Mouse (Mus musculus) ES-Bruce4 (cell line): ENCODE data around the gene Fryl. TPM values are rescaled to one million over a fixed set of nuclear protein-coding genes. Genes with fewer than 3 reads are reported as not detected.

Experiments
- H3K27ac ChIP-seq: 2 replicates; pipeline ENCODE4 v1.5.1; 2012; ENCODE audit warnings: low read length, inconsistent platforms; ENCODE audit not compliant: insufficient read depth
- H3K27me3 ChIP-seq: 2 replicates; pipeline ENCODE4 v1.6.1; 2012; ENCODE audit warnings: mild to moderate bottlenecking, low read length, inconsistent platforms; ENCODE audit not compliant: control insufficient read depth, poor library complexity, insufficient read depth, severe bottlenecking
- H3K36me3 ChIP-seq: 2 replicates; pipeline ENCODE4 v1.6.1; 2012; ENCODE audit warnings: inconsistent platforms, mild to moderate bottlenecking, low read length, moderate library complexity; ENCODE audit not compliant: control insufficient read depth, poor library complexity, insufficient read depth, severe bottlenecking
- H3K4me1 ChIP-seq: one replicate; pipeline ENCODE4 v1.8.1; 2011; ENCODE audit warnings: low read length; ENCODE audit not compliant: control insufficient read depth, insufficient read depth
- H3K4me3 ChIP-seq: 2 replicates; pipeline ENCODE4 v1.5.1; 2011; ENCODE audit warnings: low read depth, mild to moderate bottlenecking, low read length
- H3K9ac ChIP-seq: 2 replicates; pipeline ENCODE4 v1.6.1; 2012; ENCODE audit warnings: low read depth, mild to moderate bottlenecking, inconsistent platforms; ENCODE audit not compliant: poor library complexity, severe bottlenecking
- H3K9me3 ChIP-seq: replicated peaks from 2 replicates; pipeline ENCODE4 v1.6.1; 2012; ENCODE audit warnings: mild to moderate bottlenecking, low read length, inconsistent platforms; ENCODE audit not compliant: control insufficient read depth, poor library complexity, insufficient read depth, severe bottlenecking
- CTCF ChIP-seq: IDR thresholded peaks from one replicate; pipeline ENCODE4 v1.8.1; 2011; ENCODE audit warnings: low read depth, low read length
- EP300 ChIP-seq: IDR thresholded peaks from 2 replicates; pipeline ENCODE4 v1.6.1; 2011; ENCODE audit warnings: low read depth, low read length; ENCODE audit not compliant: insufficient read depth
- POLR2A ChIP-seq: IDR thresholded peaks from one replicate; pipeline ENCODE4 v1.8.1; 2011; ENCODE audit warnings: low read length; ENCODE audit not compliant: insufficient read depth
- polyA plus RNA-seq: library from polyadenylated mRNA; stranded (reverse); fragments of >200 nt; gene quantifications from 2 replicates; pipeline ENCODE4 v1.2.4, GENCODE M21; 2011; ENCODE audit warnings: low read depth; ENCODE audit not compliant: missing spikeins, insufficient read depth, insufficient read length

Fryl gene
- polyA plus RNA-seq, 1 experiment = 94.8 TPM

DNA sequence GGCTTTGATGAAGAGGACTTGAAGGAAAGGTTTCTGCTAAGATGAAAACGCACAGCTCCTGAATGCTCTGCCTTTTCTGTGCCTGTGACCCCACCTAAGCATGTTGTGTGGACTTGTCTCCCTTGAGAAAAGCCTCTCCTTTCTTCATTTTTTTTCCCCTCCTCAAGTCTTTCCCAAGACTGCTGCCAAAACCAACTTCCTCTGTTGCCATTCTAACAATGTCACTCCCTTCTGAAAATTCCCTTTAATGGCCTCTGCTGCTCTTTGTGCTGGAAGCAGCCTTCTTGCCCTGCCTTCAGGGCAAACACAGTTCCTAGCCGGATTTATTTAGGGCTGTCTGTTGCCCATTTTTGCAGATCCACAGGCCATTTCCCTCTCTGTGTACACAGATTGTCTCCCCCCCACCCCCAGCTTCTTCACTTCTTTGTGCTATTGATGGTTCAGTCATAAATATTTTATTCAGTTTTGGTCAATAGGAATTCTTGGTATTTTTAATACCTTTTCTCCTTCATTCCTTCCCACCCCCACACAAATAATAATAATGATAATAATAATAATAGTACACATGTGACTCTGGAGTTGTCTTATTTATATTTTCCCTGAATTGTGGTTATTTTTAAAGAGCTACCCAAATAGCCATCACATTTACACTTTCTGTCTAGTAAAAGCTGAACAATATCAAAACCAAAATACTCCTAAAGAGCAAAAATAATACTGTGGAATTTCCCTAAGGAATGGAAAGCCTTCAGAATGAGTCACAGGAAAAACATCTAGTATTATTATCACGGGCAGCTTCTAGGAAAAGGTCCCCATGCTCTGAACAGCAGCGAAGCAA, 23.5 kb upstream of the Fryl start:
- H3K36me3 ChIP-seq = no peaks in the 10 kb centered on the region
- TF ChIP-seq CTCF (no peak), POLR2A (no peak), EP300 (no peak)
- no peak overlapping the region for H3K9ac ChIP-seq
- no peaks in the 10 kb centered on the region for H3K9me3 ChIP-seq
- H3K27me3 ChIP-seq = no peaks in the 10 kb centered on the region
- no peak overlapping the region for H3K4me3 ChIP-seq
- H3K4me1 ChIP-seq = no peaks in the 10 kb centered on the region
- no peak overlapping the region for H3K27ac ChIP-seq

DNA sequence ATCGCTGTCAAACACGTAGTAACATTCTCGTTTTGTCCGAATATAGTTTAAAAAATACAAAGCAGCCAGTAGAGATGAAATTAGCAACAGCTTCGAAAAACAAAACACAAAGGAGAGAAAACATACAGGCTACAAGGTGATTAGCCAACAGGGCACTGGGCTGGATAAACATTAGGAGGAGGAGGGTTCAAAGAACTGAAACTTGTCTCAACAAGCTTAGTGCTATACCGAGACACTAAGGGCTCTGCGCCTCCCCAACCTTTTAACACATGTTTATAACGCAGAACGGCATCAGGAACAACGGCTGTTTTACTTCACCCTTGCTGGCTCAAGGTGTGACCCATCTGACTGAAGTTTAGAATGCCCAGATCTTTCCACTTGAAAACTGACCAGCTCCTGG, 22.8 kb upstream of the Fryl start:
- TF ChIP-seq EP300 = no peak
- TF ChIP-seq POLR2A = no peak
- TF ChIP-seq CTCF = no peak
- H3K4me1 ChIP-seq = no peaks in the 10 kb centered on the region
- no peak overlapping the region for H3K9ac ChIP-seq
- H3K4me3 ChIP-seq = no peak overlapping the region
- H3K27ac ChIP-seq = no peak overlapping the region
- H3K9me3 ChIP-seq = no peaks in the 10 kb centered on the region
- H3K27me3 ChIP-seq = no peaks in the 10 kb centered on the region; the same call in 1 of the 2 replicates
- H3K36me3 ChIP-seq = no peaks in the 10 kb centered on the region

DNA sequence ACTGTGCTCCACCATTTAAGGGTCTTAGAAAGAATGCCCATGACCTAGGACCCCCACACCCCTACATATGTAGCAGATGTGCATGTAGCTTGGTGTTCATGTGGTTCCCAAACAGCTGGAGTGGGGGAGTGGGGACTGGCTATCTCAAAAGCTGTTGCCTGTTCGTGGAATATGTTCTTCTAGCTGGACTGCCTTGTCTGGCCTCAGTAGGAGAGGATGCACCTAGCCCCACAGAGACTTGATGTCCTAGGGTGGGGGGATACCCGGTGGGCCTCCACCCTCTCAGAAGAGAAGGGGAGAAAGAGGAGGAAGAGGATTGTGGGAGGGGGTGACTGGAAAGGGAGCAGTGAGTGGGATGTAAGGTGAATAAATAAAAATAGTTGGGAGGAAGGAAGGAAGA, 18.5 kb upstream of the Fryl start:
- TF ChIP-seq CTCF (no peak), POLR2A (no peak), EP300 (no peak)
- no peaks in the 10 kb centered on the region for H3K4me1 ChIP-seq
- H3K9me3 ChIP-seq = no peaks in the 10 kb centered on the region
- no peaks in the 10 kb centered on the region for H3K36me3 ChIP-seq
- H3K4me3 ChIP-seq = no peak overlapping the region
- H3K27ac ChIP-seq = no peak overlapping the region
- H3K27me3 ChIP-seq = peaks cover 3% of the 10 kb centered on the region
- no peak overlapping the region for H3K9ac ChIP-seq

DNA sequence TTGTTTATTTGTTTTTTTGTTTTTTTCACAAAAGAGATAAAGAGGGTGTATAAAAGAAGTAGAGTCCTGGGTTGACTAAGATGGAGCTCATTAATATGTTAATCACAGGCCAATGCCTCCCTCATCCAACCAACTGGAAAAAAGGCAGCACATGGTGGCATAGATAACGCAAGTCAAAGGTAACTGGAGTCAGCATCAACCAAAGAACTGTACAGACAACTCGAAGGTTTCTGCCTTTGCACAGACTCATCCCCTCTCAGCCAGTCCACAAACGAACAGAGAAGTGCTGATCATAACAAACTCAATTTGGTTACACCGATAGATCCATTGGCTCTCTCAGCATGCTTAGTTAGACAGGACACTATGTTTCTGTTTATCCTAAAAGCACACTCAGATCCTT, 16.8 kb upstream of the Fryl start:
- Histone ChIP-seq H3K27me3 (peaks cover 3% of the 10 kb centered on the region), H3K4me3 (no peak overlapping the region), H3K4me1 (no peaks in the 10 kb centered on the region), H3K9ac (no peak overlapping the region), H3K36me3 (no peaks in the 10 kb centered on the region), H3K27ac (no peak overlapping the region), H3K9me3 (no peaks in the 10 kb centered on the region)
- no peak for TF ChIP-seq EP300
- no peak for TF ChIP-seq POLR2A
- no peak for TF ChIP-seq CTCF

DNA sequence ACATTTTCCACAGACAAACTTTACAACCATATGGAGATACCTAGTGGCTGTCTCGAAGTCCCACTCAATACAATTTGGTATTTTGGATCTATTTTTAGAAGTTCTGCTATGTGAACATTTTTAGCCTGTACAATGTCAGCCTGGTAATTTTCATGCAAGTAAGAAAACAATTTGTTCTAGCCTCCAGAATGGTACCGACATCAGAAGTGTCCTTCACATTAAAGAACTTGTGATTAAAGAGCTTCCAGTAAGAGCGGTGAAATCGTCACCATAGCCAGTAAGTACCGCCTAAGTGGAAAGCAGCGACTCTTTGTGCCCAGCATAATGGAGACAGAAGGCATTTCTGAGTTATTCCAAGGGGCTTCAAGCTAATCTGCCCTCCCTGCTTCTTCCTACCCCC, 14.2 kb upstream of the Fryl start:
- H3K27me3 ChIP-seq = peaks cover 3% of the 10 kb centered on the region
- TF ChIP-seq POLR2A = no peak
- TF ChIP-seq CTCF = no peak
- no peak for TF ChIP-seq EP300
- 0 out of 2 replicates have a peak, but pooled peaks cover 3% of the 10 kb centered on the region for H3K9me3 ChIP-seq
- H3K4me3 ChIP-seq = no peak overlapping the region
- H3K9ac ChIP-seq = no peak overlapping the region
- H3K4me1 ChIP-seq = no peaks in the 10 kb centered on the region
- H3K36me3 ChIP-seq = no peaks in the 10 kb centered on the region
- H3K27ac ChIP-seq = no peak overlapping the region

DNA sequence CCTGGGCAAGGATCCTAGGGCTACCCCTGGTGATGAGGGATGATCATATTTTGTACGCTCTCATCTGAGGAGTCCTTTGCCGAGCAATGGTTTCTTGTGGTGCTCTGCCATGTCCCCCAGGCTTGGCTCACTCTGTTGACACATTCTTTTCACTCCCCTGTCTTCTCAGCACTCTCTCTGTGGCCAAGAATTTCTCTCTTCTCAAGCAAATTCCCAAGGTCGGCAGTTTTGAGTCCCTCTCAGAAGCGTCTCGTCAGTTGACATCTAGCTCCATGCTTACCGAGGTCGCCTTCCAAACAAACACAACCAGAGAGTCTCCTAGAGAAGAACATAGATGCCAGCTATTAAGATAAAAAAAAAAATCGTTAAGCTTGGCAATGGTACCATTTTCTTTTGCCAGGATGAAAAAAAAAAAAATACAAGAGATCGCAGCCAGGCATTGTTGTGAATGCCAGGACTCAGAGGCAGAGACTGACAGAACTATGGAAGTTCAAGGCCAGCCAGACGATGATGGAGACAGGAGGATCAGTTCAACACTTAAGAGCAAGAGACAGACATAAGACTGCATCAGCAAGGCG, 12.3 kb upstream of the Fryl start:
- Histone ChIP-seq H3K27me3 (no peaks in the 10 kb centered on the region), H3K36me3 (no peaks in the 10 kb centered on the region)

More for the DNA sequence above, 12.3 kb upstream of the Fryl start:
- Histone ChIP-seq H3K4me1 (no peaks in the 10 kb centered on the region), H3K4me3 (no peak overlapping the region), H3K27ac (no peak overlapping the region), H3K9me3 (0 out of 2 replicates have a peak, but pooled peaks cover 3% of the 10 kb centered on the region), H3K9ac (no peak overlapping the region)
- TF ChIP-seq EP300 (no peak), POLR2A (no peak), CTCF (no peak)
